Mouse (Mus musculus) liver, embryonic 15.5 days (tissue): ENCODE data around the gene Kctd2. TPM values are rescaled to one million over a fixed set of nuclear protein-coding genes. Genes with fewer than 3 reads are reported as not detected.
"Not testable (repeated sequence)": the region's sequence is repeated elsewhere in the genome, so short reads cannot be mapped to it uniquely, and the experiment has no call there.

ENCODE experiments used
- ATAC-seq: fragments of 200-750 bp; cut with Nextera tagmentation; 2 replicates; pipeline ENCODE4 v1.8.0; 2017; ENCODE audit warnings: moderate number of reproducible peaks, mild to moderate bottlenecking, moderate library complexity; ENCODE audit not compliant: insufficient read depth
- H3K27ac ChIP-seq: fragments of 300-500 bp; sonication (generic); replicated peaks from 2 replicates; pipeline ENCODE4 v1.5.1; 2015; ENCODE audit warnings: mild to moderate bottlenecking, inconsistent platforms
- H3K27me3 ChIP-seq: fragments of 300-500 bp; sonication (generic); 2 replicates; pipeline ENCODE4 v1.6.1; 2015; ENCODE audit warnings: mild to moderate bottlenecking, inconsistent platforms
- H3K36me3 ChIP-seq: fragments of 300-500 bp; sonication (generic); replicated peaks from 2 replicates; pipeline ENCODE4 v1.6.1; 2015; ENCODE audit warnings: moderate library complexity, mild to moderate bottlenecking, inconsistent platforms
- H3K4me1 ChIP-seq: fragments of 300-500 bp; sonication (generic); replicated peaks from 2 replicates; pipeline ENCODE4 v1.6.1; 2015; ENCODE audit warnings: inconsistent platforms
- H3K4me2 ChIP-seq: fragments of 300-500 bp; sonication (generic); 2 replicates; pipeline ENCODE4 v1.6.1; 2015; ENCODE audit warnings: moderate library complexity, mild to moderate bottlenecking, inconsistent platforms
- H3K4me3 ChIP-seq: fragments of 300-500 bp; sonication (generic); replicated peaks from 2 replicates; pipeline ENCODE4 v1.5.1; 2015; ENCODE audit warnings: mild to moderate bottlenecking, inconsistent platforms
- H3K9ac ChIP-seq: fragments of 300-500 bp; sonication (generic); 2 replicates; pipeline ENCODE4 v1.6.1; 2015; ENCODE audit warnings: moderate library complexity, mild to moderate bottlenecking, inconsistent platforms
- H3K9me3 ChIP-seq: fragments of 300-500 bp; sonication (generic); replicated peaks from 2 replicates; pipeline ENCODE4 v1.6.1; 2016; ENCODE audit warnings: inconsistent platforms
- WGBS: fragments of 180-500 bp; shearing (Covaris S2); methylation state at CpG from one replicate; pipeline ENCODE4 v1.1.7; 2015; ENCODE audit warnings: mixed read lengths; ENCODE audit not compliant: insufficient replicate concordance; 5-methylcytosine and 5-hydroxymethylcytosine counted together
- polyA plus RNA-seq: library from polyadenylated mRNA; unstranded; fragments of >200 nt; fragmentation: Nextera tagmentation; extraction: Ambion mirVana; gene quantifications from 2 replicates; pipeline ENCODE4 v1.2.1, GENCODE M21; 2015

The Kctd2 gene
- polyA plus RNA-seq, 1 experiment from 2014 or later = 4.4 TPM

DNA sequence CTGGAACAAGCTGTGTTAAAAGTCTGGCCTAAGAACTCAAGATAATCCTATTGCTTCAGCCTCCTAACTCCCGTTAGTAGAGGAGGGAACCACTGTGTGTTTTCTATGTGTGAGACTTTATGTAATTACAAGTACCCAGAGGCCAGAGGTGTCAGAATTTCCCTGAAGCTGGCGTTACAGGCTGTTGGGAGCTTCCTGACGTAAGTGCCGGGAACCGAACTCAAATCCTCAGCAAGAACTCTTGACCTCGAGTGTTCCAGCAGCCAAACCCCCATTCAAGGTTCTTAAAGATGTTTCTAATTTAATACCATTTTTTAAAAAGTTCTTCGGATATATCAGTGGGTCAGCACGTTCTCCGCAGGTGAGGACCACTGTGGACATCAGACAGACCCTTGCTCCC, 38.7 kb upstream of the Kctd2 start:
- no peaks in the 10 kb centered on the region for H3K36me3 ChIP-seq
- peaks cover 84% of the 10 kb centered on the region for H3K27me3 ChIP-seq
- peak overlapping the region; percentile 69 for H3K4me2 ChIP-seq
- H3K9me3 ChIP-seq = no peaks in the 10 kb centered on the region
- peaks cover 5% of the 10 kb centered on the region; the same call in 1 of the 2 replicates for H3K4me1 ChIP-seq
- H3K27ac ChIP-seq = no peak overlapping the region
- no peak overlapping the region for H3K4me3 ChIP-seq
- no peak overlapping the region for H3K9ac ChIP-seq
- no peak for ATAC-seq
- WGBS = 41% methylated on average over 9 of the region's 9 CpGs

DNA sequence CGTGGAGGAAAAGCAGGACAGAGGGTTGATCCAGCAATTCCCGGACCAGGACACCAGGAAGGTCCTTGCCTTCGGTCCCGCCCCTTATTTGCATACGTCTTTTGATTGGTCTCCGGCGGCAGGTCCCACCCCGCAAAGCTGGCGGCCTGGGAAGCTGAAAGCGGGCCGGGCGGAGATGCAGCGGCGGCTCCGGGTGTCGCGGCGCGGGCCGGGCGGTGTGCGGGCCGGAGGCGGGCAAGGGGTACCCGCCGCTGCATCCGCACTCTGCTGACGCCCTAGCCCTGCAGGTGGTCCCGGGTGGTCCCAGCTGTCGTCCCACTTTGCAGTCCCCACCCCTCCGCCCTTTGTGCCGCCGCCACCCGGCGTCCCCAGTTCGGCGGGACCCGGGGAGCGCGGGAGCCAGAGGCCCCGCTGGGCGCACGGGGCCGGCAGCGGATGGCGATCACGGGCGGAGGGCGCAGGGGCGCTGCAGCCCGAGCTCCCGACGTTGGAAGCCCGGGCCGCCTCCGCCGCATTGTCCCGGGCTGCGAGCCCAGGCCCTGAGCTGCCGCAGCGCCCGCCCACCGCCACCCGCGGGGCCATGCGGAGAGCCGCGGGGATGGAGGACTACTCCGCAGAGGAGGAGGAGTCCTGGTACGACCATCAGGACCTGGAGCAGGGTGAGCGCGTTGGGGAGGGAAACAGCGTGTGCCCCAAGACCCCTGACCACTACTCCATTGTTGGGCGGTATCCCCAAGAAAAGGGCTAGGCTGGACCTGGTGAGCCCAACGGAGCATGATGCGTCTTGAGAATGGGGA, 38.0 kb upstream of the Kctd2 start, which contains the start of gene Cdr2l:
Gene Cdr2l (plus strand): TSS at position 174 of the 797 bp plus-strand sequence.
- Histone ChIP-seq H3K4me2 (peak within 1 kb of the TSS; percentile 69), H3K36me3 (no peaks in the 10 kb centered on the region), H3K4me1 (peaks cover 5% of the 10 kb centered on the region; the same call in 1 of the 2 replicates), H3K27ac (no peak within 1 kb of the TSS), H3K9ac (peak within 1 kb of the TSS; percentile 18; the same call in 1 of the 2 replicates), H3K4me3 (peak within 1 kb of the TSS; percentile 55), H3K9me3 (no peaks in the 10 kb centered on the region), H3K27me3 (peaks cover 80% of the 10 kb centered on the region)
- ATAC-seq = peak; percentile 62
- WGBS = under 1% methylated on average over 76 of the region's 76 CpGs

DNA sequence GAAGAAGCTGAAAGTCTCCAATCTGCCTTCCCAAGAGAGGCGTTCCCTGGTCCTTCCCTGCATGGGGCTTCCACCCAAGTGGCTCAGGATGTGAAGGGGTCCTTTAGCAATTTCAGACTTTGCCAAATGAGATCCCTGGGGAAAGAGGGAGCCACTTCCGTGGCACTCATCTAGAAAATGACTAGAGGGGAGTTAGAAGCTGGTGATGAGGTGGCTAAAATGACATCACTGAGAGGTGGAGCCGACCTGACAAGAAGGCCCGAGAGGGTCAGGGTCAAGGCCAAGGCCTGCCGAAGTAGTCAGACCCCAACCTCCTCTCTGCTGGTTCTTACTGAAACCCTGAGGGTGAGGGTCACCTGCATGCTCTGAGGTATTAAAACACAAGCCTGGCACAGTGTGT, 37.0 kb upstream of the Kctd2 start:
- Histone ChIP-seq H3K27ac (no peak overlapping the region), H3K4me3 (peak overlapping the region; percentile 55), H3K27me3 (peaks cover 71% of the 10 kb centered on the region), H3K4me2 (peak overlapping the region; percentile 69), H3K9me3 (no peaks in the 10 kb centered on the region), H3K36me3 (no peaks in the 10 kb centered on the region), H3K4me1 (peaks cover 5% of the 10 kb centered on the region; the same call in 1 of the 2 replicates), H3K9ac (no peak overlapping the region)
- ATAC-seq = no peak
- WGBS = 33% methylated on average over 5 of the region's 5 CpGs

DNA sequence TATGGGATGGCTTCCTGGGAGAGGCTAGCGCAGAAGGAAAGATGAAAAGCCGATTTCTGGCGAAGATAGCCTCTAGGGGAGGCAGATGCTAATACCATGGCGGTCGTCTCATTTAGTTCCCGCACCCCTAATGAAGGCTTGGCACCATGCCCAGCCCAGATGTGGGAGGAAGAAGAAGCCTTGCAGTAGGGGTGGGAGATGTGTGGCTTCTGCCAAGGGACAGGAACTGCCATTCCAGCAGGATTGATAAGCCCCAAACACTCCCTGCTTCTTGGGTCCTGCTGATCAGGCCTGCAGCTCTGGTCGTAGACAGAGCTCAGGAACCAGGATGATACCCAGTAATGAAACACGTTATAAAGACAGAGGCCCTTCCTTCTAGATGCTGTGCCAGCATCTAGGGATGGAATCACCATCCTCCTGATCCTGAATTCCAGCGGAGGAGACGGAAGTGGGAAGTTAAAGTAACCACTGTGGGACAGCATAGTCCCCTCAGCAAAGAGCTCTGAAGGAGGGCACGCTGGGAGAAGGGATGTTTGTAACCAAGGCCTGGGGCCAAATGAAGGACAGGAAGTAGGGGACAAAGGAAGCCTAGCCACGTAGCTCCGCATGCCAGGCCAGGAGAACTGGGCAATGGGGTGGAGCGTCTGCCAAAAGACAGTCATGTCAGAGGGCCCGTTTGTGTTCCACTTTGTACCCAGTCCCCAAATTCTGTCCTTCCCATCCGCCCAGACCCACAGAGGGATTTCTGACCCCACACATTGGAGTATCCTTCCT, 36.0 kb upstream of the Kctd2 start:
- WGBS = 56% methylated on average over 16 of the region's 16 CpGs
- Histone ChIP-seq H3K4me2 (0 out of 2 replicates have a peak overlapping the region, but pooled peaks have one; percentile 69), H3K27ac (peak overlapping the region; percentile 9; the same call in 1 of the 2 replicates), H3K36me3 (no peaks in the 10 kb centered on the region), H3K9me3 (no peaks in the 10 kb centered on the region), H3K9ac (no peak overlapping the region), H3K27me3 (peaks cover 63% of the 10 kb centered on the region), H3K4me1 (peaks cover 5% of the 10 kb centered on the region; the same call in 1 of the 2 replicates), H3K4me3 (no peak overlapping the region)
- no peak for ATAC-seq

DNA sequence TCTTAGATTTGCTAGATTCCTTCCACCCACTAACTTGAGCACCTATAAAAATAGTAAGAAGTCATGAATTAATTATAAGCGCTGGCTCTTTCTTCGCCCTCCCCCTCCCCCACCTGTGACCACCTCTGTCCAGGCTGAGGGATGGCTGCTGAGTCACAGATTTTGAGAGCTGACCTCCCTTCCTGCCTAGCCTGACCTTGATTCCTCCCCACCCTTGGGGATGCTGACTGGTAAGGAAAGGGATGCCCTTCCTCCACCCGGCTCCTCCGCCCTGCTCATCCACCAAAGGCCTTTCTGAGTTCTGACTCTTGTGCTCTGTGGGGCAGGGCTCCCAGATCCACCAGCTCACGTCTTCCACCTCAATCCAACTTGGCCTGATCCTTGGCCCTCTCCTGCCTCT, 35.3 kb upstream of the Kctd2 start:
- H3K4me2 ChIP-seq = no peak overlapping the region
- WGBS = 74% methylated on average over 5 of the region's 5 CpGs
- H3K4me3 ChIP-seq = no peak overlapping the region
- H3K27me3 ChIP-seq = peaks cover 59% of the 10 kb centered on the region
- no peak overlapping the region for H3K9ac ChIP-seq
- H3K27ac ChIP-seq = peak overlapping the region; percentile 9; the same call in 1 of the 2 replicates
- no peaks in the 10 kb centered on the region for H3K9me3 ChIP-seq
- H3K36me3 ChIP-seq = no peaks in the 10 kb centered on the region
- ATAC-seq = no peak
- H3K4me1 ChIP-seq = peaks cover 5% of the 10 kb centered on the region; the same call in 1 of the 2 replicates

DNA sequence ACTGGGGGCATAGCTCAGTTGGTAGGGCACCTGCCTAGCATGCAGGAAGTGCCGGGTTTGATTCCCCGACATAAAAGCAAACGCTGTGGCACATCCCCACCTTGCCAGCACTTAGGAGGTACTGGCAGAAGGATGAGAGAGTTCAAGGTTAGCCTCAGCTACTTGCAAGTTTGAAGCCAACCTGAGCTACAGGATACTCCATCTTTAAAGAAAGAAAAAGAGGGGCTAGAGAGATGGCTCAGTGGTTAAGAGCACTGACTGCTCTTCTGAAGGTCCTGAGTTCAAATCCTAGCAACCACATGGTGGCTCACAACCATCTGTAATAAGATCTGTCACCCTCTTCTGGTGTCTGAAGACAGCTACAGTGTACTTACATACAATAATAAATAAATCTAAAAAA, 33.1 kb upstream of the Kctd2 start:
- ATAC-seq = not testable (repeated sequence)
- WGBS = 69% methylated on average over 3 of the region's 3 CpGs

DNA sequence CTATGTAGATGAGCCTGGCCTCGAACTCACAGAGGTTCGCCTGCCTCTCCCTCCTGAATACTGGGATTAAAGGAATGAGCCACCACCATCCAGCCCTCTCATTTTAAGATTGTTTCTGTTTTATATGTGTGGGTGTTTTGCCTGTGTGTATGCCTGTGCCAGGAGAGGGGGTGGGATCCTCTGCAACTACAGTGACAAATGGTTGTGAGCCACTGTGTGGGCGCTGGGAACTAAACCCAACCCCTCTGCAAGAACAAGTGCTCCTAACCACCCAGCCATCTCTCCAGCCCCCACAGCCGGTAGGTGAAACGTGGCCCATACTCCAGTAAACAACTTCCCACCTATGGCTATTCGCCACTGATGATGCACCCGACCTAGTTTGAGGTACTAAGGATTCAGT, 28.6 kb upstream of the Kctd2 start:
- H3K9ac ChIP-seq = no peak overlapping the region
- no peak overlapping the region for H3K27ac ChIP-seq
- WGBS = 65% methylated on average over 7 of the region's 7 CpGs
- no peak overlapping the region for H3K4me2 ChIP-seq
- no peak for ATAC-seq
- H3K36me3 ChIP-seq = no peaks in the 10 kb centered on the region
- peaks cover 28% of the 10 kb centered on the region for H3K27me3 ChIP-seq
- H3K4me1 ChIP-seq = no peaks in the 10 kb centered on the region
- no peaks in the 10 kb centered on the region for H3K9me3 ChIP-seq
- no peak overlapping the region for H3K4me3 ChIP-seq

More for the DNA sequence above, 33.1 kb upstream of the Kctd2 start:
- not testable (repeated sequence) for H3K4me2 ChIP-seq, H3K9ac ChIP-seq, H3K27ac ChIP-seq, H3K4me3 ChIP-seq, H3K36me3 ChIP-seq, H3K9me3 ChIP-seq, H3K4me1 ChIP-seq
- peaks cover 36% of the 10 kb centered on the region for H3K27me3 ChIP-seq

DNA sequence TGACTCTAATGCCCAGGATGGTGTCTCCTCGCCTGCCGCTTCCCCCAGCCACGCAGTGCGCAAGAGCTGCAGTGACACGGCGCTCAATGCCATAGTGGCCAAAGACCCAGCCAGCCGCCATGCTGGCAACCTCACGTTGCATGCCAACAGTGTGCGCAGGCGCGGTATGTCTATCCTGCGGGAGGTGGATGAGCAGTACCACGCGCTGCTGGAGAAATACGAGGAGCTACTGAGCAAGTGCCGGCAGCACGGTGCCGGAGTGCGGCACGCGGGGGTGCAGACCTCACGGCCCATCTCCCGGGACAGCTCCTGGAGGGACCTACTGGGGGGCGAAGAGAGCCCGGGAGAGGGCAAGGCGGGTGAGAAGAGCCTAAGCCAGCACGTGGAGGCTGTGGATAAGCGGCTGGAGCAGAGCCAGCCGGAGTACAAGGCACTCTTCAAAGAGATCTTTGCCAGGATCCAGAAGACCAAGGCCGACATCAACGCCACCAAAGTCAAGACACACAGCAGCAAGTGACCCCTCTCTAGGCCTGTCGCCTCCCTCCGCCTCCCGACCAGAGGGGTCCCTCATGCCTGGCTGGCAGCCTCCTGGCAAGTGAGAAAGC, 26.1 kb upstream of the Kctd2 start:
- Histone ChIP-seq H3K4me2 (peak overlapping the region; percentile 38), H3K4me1 (no peaks in the 10 kb centered on the region), H3K27me3 (peaks cover 33% of the 10 kb centered on the region), H3K36me3 (no peaks in the 10 kb centered on the region), H3K4me3 (no peak overlapping the region), H3K9me3 (no peaks in the 10 kb centered on the region), H3K27ac (no peak overlapping the region), H3K9ac (no peak overlapping the region)
- ATAC-seq = no peak
- 66% methylated on average over 34 of the region's 34 CpGs for WGBS

DNA sequence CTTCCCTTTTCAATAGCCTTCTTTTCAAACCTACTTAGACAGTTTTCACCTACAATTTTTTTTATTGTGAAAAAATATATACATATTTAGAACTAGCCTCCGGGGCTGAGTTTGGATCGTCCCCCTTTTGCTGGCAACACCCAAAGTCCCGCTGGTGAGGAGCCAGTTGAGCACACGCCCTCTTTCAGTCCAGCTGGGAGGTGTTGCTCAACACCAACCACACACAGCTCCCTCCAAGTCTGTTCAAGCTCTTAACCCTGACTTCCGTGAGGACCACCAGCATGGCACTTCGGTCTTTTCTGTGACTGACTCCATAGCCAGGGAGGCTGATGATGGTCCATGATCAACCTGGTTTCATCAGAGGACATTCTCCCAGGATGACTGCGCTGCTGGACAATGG, 21.8 kb upstream of the Kctd2 start:
- H3K27ac ChIP-seq = no peak overlapping the region
- H3K4me2 ChIP-seq = no peak overlapping the region
- ATAC-seq = no peak
- no peaks in the 10 kb centered on the region for H3K9me3 ChIP-seq
- H3K4me1 ChIP-seq = peaks cover 1% of the 10 kb centered on the region
- peaks cover 38% of the 10 kb centered on the region for H3K27me3 ChIP-seq
- WGBS = 43% methylated on average over 7 of the region's 7 CpGs
- no peak overlapping the region for H3K4me3 ChIP-seq
- H3K36me3 ChIP-seq = no peaks in the 10 kb centered on the region
- H3K9ac ChIP-seq = no peak overlapping the region

DNA sequence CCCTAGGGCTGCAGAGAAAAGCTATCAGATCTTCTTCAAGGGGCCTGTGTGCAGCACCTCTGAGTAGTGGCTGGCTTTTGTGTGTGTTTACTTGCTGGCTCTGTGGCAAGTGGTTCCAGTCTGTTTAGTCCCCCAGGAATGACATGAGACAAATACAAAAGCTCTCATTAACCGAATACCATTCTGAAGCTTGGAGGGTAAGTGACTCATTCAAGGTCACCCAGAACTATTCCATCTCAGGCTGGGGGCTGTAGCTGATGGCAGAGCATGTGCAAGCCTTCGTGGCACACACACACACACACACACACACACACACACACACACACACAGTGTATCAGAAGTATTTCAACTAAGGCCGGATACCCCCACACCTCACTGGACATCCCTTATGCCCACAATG, 19.8 kb upstream of the Kctd2 start:
- Histone ChIP-seq H3K4me1 (peaks cover 20% of the 10 kb centered on the region), H3K4me2 (no peak overlapping the region), H3K9ac (no peak overlapping the region), H3K9me3 (no peaks in the 10 kb centered on the region), H3K36me3 (no peaks in the 10 kb centered on the region), H3K27ac (no peak overlapping the region), H3K27me3 (peaks cover 17% of the 10 kb centered on the region), H3K4me3 (no peak overlapping the region)
- 60% methylated on average over 3 of the region's 3 CpGs for WGBS
- no peak for ATAC-seq
